Mouse (Mus musculus) kidney, embryonic 15.5 days (tissue): ENCODE data around the gene Dcaf17. TPM values are rescaled to one million over a fixed set of nuclear protein-coding genes. Genes with fewer than 3 reads are reported as not detected.

Experiments
- ATAC-seq: fragments of 200-750 bp; cut with Nextera tagmentation; replicated peaks from 2 replicates; pipeline ENCODE4 v1.8.0; 2017; ENCODE audit warnings: moderate TSS enrichment; ENCODE audit not compliant: low FRiP score
- H3K27ac ChIP-seq: fragments of 300-500 bp; sonication (generic); 2 replicates; pipeline ENCODE4 v1.5.1; 2015; ENCODE audit warnings: mild to moderate bottlenecking, inconsistent platforms
- H3K27me3 ChIP-seq: fragments of 300-500 bp; sonication (generic); 2 replicates; pipeline ENCODE4 v1.6.1; 2015; ENCODE audit warnings: inconsistent platforms
- H3K36me3 ChIP-seq: fragments of 300-500 bp; sonication (generic); 2 replicates; pipeline ENCODE4 v1.6.1; 2015; ENCODE audit warnings: inconsistent platforms
- H3K4me1 ChIP-seq: fragments of 300-500 bp; sonication (generic); 2 replicates; pipeline ENCODE4 v1.6.1; 2015; ENCODE audit warnings: inconsistent platforms
- H3K4me2 ChIP-seq: fragments of 300-500 bp; sonication (generic); 2 replicates; pipeline ENCODE4 v1.6.1; 2015; ENCODE audit warnings: moderate library complexity, mild to moderate bottlenecking, inconsistent platforms
- H3K4me3 ChIP-seq: fragments of 300-500 bp; sonication (generic); replicated peaks from 2 replicates; pipeline ENCODE4 v1.5.1; 2015; ENCODE audit warnings: mild to moderate bottlenecking, inconsistent platforms
- H3K9ac ChIP-seq: fragments of 300-500 bp; sonication (generic); 2 replicates; pipeline ENCODE4 v1.6.1; 2015; ENCODE audit warnings: mild to moderate bottlenecking, inconsistent platforms
- H3K9me3 ChIP-seq: fragments of 300-500 bp; sonication (generic); replicated peaks from 2 replicates; pipeline ENCODE4 v1.6.1; 2016; ENCODE audit warnings: inconsistent platforms
- WGBS: fragments of 180-500 bp; shearing (Covaris S2); methylation state at CpG from one replicate; pipeline ENCODE4 v1.1.7; 2015; ENCODE audit warnings: mixed read lengths; 5-methylcytosine and 5-hydroxymethylcytosine counted together
- polyA plus RNA-seq: library from polyadenylated mRNA; unstranded; fragments of >200 nt; fragmentation: Nextera tagmentation; extraction: Ambion mirVana; gene quantifications from 2 replicates; pipeline ENCODE4 v1.2.1, GENCODE M21; 2015

Dcaf17 gene
- polyA plus RNA-seq, 1 experiment from 2014 or later = 33.2 TPM

DNA sequence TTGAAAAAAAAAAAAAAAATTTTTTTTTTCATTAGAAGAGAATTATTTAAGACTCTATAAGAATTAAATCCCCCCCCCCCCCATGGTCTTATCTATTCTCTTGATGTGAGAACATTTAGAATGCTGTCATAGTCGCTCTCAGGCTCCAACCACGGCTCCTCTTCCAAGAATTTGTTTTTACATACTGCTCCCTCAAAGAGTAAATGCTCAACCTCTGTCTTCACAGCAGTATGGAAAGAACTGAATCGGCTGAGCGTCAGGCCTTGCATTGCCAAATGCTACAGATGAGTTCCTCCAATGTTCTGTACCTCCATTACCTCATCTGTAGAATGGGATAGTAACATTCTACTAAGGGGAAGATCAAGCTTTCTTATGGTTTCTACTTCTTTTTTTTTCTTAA is 16.5 kb downstream of the Dcaf17 start:
- H3K4me1 ChIP-seq = no peaks in the 10 kb centered on the region
- no peak overlapping the region for H3K9ac ChIP-seq
- no peaks in the 10 kb centered on the region for H3K27me3 ChIP-seq
- 94% methylated on average over 4 of the region's 4 CpGs for WGBS
- H3K36me3 ChIP-seq = peaks cover 12% of the 10 kb centered on the region
- no peak overlapping the region for H3K27ac ChIP-seq
- no peaks in the 10 kb centered on the region for H3K9me3 ChIP-seq
- no peak overlapping the region for H3K4me3 ChIP-seq
- H3K4me2 ChIP-seq = no peak overlapping the region
- ATAC-seq = no peak

DNA sequence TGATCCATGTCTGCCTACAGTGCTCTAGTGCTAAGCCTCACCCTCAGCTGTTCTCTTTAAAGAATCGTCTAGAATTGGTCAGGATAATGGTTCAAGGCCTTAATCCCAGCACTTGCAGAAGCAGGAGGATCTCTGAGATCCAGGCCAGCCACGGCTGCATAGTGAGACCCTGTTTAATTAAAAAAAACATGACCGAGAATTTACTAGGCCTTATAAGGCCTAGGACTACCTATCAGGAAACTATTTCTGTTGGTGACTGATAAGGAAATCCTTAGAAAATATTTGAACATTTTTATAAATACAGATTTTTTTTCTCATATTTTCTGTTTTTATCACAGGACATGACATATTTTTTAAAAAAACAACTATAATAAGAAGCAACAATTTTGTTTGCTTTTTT is 18.2 kb downstream of the Dcaf17 start:
- H3K4me1 ChIP-seq = no peaks in the 10 kb centered on the region
- WGBS = 87% methylated on average over 3 of the region's 3 CpGs
- peaks cover 12% of the 10 kb centered on the region for H3K36me3 ChIP-seq
- no peak overlapping the region for H3K4me3 ChIP-seq
- H3K27me3 ChIP-seq = no peaks in the 10 kb centered on the region
- H3K4me2 ChIP-seq = no peak overlapping the region
- no peak overlapping the region for H3K27ac ChIP-seq
- H3K9me3 ChIP-seq = no peaks in the 10 kb centered on the region
- H3K9ac ChIP-seq = no peak overlapping the region
- ATAC-seq = no peak

DNA sequence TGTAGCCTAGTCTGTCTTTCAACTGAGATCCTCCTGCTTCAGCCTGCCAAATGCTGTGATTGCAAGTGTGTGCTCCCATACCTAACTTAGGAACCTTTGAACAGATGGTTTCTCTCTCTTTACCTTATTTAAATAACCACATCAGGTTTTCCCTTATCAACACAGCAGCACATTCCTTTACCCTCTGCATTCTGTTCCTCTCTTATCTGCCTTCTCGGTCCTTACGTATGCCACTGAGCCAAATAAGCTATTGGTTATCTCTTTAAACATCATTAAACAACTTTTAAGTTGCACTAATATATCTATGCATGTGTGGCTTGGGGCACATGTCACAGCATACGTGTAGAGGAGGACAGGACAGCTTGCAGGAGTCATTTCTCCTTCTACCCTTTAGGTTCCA is 18.7 kb downstream of the Dcaf17 start:
- no peak for ATAC-seq
- no peak overlapping the region for H3K4me2 ChIP-seq
- WGBS = 85% methylated on average over 3 of the region's 3 CpGs
- H3K4me1 ChIP-seq = no peaks in the 10 kb centered on the region
- H3K27me3 ChIP-seq = no peaks in the 10 kb centered on the region
- no peak overlapping the region for H3K4me3 ChIP-seq
- no peaks in the 10 kb centered on the region for H3K9me3 ChIP-seq
- H3K36me3 ChIP-seq = peaks cover 12% of the 10 kb centered on the region
- no peak overlapping the region for H3K27ac ChIP-seq
- H3K9ac ChIP-seq = no peak overlapping the region

DNA sequence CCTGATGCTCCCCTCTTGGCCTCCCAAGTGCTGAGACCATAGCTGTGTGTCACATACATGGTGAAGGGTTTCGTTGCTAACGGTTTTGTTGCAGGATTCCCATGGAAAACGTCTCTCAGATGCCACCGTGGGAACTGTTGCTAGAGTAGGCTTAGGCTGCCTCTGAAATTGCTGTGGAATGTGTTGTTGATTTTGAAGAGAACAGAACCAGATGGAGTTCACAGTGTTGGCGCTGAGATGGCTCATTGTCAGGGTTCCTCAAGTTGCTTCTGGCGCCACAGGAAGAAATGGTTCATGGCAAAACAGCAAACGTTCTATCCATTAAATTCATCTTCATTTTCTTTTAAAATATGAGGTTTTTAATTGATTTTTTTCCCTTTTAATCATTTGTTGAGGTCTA is 27.3 kb downstream of the Dcaf17 start:
- Histone ChIP-seq H3K4me2 (no peak overlapping the region), H3K27me3 (no peaks in the 10 kb centered on the region), H3K4me3 (no peak overlapping the region), H3K27ac (no peak overlapping the region), H3K36me3 (peaks cover 44% of the 10 kb centered on the region), H3K4me1 (no peaks in the 10 kb centered on the region), H3K9ac (no peak overlapping the region), H3K9me3 (no peaks in the 10 kb centered on the region)
- no peak for ATAC-seq
- WGBS = 95% methylated on average over 7 of the region's 7 CpGs

DNA sequence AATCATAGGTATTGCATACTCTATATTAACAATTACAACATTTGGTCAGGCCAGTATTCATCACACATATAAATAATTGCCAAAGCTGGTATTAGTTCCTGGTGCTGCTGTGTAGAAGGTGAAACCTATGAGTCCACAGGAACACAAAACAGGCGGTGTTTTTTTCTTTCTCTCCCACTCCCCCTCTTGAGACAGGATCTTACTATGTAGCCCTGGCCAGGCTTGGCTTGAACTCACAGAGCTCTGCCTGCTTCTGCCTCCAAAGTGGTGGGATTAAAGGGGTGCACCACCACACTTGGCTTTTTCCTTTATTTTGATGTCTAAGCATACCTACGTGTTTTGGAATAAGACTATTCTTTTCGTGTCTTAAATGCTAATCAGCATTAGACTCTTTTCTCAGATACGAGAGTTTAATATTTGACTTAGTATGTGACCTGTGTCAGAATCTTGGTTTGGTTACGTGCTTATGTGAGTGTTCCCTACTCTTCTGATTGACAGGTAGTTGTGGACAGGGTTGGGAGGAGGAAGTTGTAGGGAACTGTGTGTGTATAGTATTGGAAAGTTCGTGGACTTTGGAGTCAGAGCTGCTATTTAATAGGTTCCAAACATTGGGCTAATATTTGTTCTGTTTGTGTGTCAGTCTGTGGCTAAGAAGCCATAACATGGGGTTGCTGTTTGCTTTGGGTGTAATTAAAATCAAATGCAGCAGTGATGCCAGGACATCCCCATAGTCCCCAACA is 28.5 kb downstream of the Dcaf17 start:
- H3K9ac ChIP-seq = no peak overlapping the region
- H3K36me3 ChIP-seq = peaks cover 56% of the 10 kb centered on the region
- H3K4me1 ChIP-seq = no peaks in the 10 kb centered on the region
- no peak overlapping the region for H3K4me2 ChIP-seq
- no peak overlapping the region for H3K4me3 ChIP-seq
- 90% methylated on average over 6 of the region's 6 CpGs for WGBS
- H3K9me3 ChIP-seq = no peaks in the 10 kb centered on the region
- H3K27ac ChIP-seq = no peak overlapping the region
- ATAC-seq = no peak
- H3K27me3 ChIP-seq = no peaks in the 10 kb centered on the region

DNA sequence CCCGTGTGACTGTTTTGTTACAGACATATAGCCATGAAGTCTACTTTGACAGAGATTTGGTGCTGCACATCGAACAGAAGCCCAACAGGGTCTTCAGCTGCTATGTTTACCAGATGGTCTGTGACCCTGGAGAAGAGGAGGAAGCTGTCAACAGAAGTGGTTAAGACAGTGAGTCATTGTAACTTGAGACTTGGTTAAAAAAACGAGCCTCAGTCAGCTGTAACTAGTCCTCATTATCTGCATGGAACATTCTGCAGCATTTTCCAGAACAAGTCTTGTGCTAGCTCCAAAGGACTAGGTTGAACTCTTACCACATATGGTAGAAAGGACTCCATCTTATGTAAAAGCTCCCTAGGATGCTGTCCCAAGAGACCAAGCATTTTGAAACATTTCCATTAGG is 34.6 kb downstream of the Dcaf17 start:
- Histone ChIP-seq H3K4me3 (no peak overlapping the region), H3K9me3 (no peaks in the 10 kb centered on the region)
- 53% methylated on average over 3 of the region's 3 CpGs for WGBS

DNA sequence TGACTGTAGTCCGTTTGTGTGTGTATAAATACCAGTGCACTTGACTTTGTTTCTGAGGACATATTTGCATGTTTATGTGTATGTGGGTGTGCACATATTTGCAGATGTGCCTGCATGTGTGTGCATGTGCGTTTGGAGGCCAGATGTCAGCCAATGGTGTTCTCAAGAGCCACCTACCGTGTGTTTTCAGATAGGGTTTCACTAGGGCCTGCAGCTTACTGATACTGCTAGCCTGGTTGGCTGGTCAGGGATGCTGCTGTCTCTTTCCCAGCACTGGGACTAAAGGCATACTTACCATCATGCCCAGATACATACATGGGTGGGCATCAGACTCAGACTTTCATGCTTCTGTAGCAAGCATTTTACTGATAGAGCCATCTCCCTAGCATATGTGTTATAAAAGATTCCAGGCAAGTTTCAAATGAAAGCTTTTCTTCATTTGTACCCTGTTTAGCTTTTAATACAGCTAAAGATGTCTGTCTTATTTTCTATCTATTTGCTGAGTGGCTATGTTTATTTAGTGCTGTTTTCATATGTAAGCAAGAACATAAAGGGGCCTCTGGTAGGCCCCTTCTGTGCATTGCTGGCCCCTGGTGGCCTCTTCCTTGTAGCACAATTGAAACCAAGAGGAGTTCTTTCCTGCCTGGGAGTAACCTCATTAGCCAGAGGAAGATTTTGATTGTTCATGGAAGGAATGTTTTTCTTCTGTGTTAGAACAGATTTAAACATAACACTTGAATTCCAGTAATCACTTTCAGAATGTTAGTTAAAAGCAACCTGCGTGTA is 35.7 kb downstream of the Dcaf17 start:
- no peak overlapping the region for H3K27ac ChIP-seq
- no peaks in the 10 kb centered on the region for H3K4me1 ChIP-seq
- no peak overlapping the region for H3K4me3 ChIP-seq
- no peak overlapping the region for H3K9ac ChIP-seq
- peaks cover 47% of the 10 kb centered on the region for H3K36me3 ChIP-seq
- no peaks in the 10 kb centered on the region for H3K27me3 ChIP-seq
- 90% methylated on average over 4 of the region's 4 CpGs for WGBS
- no peak overlapping the region for H3K4me2 ChIP-seq
- no peaks in the 10 kb centered on the region for H3K9me3 ChIP-seq
- ATAC-seq = no peak

More for the DNA sequence above, 34.6 kb downstream of the Dcaf17 start:
- Histone ChIP-seq H3K4me2 (no peak overlapping the region), H3K36me3 (peaks cover 47% of the 10 kb centered on the region), H3K27me3 (no peaks in the 10 kb centered on the region), H3K4me1 (no peaks in the 10 kb centered on the region), H3K27ac (no peak overlapping the region), H3K9ac (no peak overlapping the region)
- no peak for ATAC-seq

DNA sequence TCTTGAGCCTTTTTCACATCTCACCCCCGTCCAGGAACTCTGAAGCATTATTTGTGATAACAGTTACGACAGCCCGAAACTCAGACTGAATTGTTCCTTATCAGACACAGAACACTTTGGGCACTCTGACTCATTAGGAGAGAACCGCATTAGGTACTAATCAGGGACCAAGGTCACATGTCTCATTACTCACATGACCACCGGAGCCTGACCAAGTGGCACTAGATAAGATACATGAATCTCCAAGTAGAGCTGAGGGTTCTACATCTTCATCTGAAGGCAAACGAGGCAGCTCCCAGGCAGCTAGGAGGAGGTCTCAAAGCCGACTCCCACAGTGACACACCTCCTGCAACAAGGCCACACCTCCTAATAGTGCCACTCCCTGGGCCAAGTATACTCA is 41.0 kb downstream of the Dcaf17 start:
- Histone ChIP-seq H3K4me3 (no peak overlapping the region), H3K4me2 (no peak overlapping the region), H3K36me3 (peaks cover 20% of the 10 kb centered on the region), H3K9me3 (no peaks in the 10 kb centered on the region), H3K4me1 (no peaks in the 10 kb centered on the region), H3K9ac (no peak overlapping the region), H3K27ac (no peak overlapping the region), H3K27me3 (no peaks in the 10 kb centered on the region)
- 72% methylated on average over 7 of the region's 7 CpGs for WGBS
- ATAC-seq = no peak

DNA sequence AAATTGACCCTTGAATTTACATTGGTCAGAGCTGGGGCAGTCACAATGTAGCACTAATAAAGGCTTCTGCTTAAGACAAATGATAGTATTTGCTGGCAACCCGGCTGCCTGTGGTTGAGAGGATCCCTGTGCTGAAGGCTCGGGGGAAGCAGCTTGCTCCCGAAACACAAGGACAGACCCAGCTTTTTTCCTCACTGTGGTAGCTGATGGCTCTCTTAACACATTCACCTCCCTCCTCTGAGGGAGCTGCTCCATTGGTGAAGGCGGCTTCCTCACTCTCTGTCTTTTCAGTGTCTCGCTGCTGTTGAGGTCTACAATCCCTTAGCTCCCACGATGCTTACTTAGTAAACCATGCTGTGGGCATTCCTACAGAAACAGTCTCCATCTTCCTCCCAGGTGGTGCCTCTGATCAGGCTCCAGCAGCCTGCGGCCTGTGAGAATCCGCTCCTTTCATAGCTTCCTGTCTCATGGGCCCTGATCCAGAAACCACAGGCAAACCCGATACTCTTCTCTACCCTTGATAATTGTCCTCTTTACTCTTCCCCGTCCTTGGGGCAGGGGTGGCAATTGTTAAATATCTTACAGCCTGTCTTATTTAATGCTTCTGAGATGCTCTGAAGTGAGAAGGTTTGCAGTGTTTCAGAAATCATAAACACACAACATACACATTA is 47.6 kb downstream of the Dcaf17 start:
- Histone ChIP-seq H3K4me2 (no peak overlapping the region), H3K9ac (no peak overlapping the region), H3K27ac (no peak overlapping the region), H3K9me3 (no peaks in the 10 kb centered on the region), H3K27me3 (no peaks in the 10 kb centered on the region), H3K4me3 (no peak overlapping the region), H3K36me3 (peaks cover 8% of the 10 kb centered on the region), H3K4me1 (no peaks in the 10 kb centered on the region; the same call in 1 of the 2 replicates)
- ATAC-seq = no peak
- WGBS = 75% methylated on average over 10 of the region's 10 CpGs

DNA sequence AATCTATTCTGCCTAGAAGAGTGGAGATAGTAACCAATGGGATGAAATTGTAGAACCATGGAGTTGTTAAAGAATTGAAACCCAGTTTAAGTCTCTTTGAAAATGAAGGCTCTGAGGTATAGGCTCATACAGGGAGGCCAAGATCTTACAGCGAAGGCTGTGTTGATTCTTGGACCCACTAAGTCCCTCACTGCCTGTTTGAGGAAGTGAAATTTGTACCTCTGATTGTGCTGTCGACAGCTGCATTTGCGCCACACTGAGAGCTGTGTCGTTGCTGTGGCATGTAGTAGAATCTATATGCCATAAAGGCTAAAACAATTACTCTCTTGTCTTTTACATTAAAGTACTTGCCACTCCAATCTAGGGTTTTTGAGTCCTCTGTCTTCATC is 48.2 kb downstream of the Dcaf17 start:
- ATAC-seq = no peak
- Histone ChIP-seq H3K4me2 (no peak overlapping the region), H3K27ac (no peak overlapping the region), H3K27me3 (no peaks in the 10 kb centered on the region), H3K36me3 (peaks cover 8% of the 10 kb centered on the region), H3K9ac (no peak overlapping the region), H3K4me3 (no peak overlapping the region), H3K4me1 (no peaks in the 10 kb centered on the region; the same call in 1 of the 2 replicates), H3K9me3 (no peaks in the 10 kb centered on the region)
- 88% methylated on average over 4 of the region's 4 CpGs for WGBS

DNA sequence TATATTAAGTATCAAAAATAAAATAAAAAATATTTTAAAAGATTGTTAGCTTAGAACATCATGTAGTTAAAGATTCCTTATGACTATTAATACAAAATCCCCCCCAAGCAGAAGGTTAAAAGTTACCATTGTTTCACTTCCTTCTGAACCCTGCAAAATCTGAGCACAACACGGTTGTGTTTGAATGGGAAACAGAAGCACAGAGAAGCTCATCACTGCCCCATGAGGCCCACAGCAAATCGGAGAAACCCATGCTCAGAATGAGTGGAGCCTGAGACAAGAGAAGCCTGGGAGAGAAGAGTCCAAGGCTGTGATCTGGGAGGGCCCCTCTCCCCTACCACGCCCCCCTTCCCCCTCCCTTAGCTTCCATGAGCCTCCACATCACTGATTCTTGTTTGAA is 49.6 kb downstream of the Dcaf17 start:
- Histone ChIP-seq H3K9me3 (no peaks in the 10 kb centered on the region), H3K4me1 (no peaks in the 10 kb centered on the region; the same call in 1 of the 2 replicates), H3K4me2 (no peak overlapping the region), H3K4me3 (no peak overlapping the region), H3K27ac (no peak overlapping the region), H3K27me3 (no peaks in the 10 kb centered on the region), H3K36me3 (no peaks in the 10 kb centered on the region), H3K9ac (no peak overlapping the region)
- ATAC-seq = no peak
- 77% methylated on average over 3 of the region's 3 CpGs for WGBS
